Mouse (Mus musculus) T-helper 17 cell (primary cell): Measurements from ENCODE around the gene Gm10912.
"Not testable (repeated sequence)": the region's sequence is repeated elsewhere in the genome, so short reads cannot be mapped to it uniquely, and the experiment has no call there.

Experiments used
- in situ Hi-C, 2 experiments: fragments of 300-600 bp; cut with MboI, MseI; formaldehyde crosslinking; loops; 1 replicate in 1 of 2; 2 replicates in 1 of 2; pipeline ENCODE4 v1.15.1; 2025; ENCODE audit warnings: high pct_unique_total_duplicates in 2 of 2

Gm10912 gene

DNA sequence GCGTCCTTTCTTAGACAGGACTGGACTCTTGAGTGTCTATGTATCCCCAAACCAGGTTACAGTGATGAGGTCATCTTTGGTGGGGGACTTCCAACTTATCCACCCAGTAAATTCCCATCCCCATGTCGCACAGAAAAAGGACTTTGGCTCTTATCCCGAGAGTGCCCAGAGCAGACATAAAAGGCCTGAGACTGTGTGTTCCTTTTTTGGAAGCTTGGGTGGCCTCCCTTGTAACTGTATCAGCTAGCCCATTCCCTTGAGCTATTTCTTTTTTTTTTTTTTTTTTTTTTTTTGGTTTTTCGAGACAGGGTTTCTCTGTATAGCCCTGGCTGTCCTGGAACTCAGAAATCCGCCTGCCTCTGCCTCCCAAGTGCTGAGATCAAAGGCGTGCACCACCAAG, at the start of gene Gm10912:
TSS of gene Gm10912 (plus strand) at position 301 of the 400 bp plus-strand sequence.
- in situ Hi-C loops = not testable (repeated sequence)

DNA sequence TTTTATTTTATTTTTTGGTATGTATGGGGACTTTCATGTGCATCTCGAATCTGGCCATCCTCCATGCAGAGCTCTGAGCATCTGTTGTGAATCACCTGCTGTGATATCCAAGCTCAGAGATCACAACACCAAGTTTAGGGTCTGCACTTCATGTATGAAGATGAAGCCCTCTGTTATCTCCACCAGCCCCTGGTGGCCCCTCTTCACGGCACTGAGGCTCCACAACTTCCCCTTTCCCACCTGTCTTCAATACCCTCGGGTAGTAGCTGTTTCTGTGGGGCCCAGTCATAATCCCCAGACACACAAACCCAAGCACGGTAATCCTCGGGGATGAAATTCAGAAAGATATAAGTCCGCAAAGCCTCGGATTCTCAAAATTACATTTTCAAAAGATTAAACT, 42.5 kb upstream of the Gm10912 start:
- in situ Hi-C loops = no loop called here

DNA sequence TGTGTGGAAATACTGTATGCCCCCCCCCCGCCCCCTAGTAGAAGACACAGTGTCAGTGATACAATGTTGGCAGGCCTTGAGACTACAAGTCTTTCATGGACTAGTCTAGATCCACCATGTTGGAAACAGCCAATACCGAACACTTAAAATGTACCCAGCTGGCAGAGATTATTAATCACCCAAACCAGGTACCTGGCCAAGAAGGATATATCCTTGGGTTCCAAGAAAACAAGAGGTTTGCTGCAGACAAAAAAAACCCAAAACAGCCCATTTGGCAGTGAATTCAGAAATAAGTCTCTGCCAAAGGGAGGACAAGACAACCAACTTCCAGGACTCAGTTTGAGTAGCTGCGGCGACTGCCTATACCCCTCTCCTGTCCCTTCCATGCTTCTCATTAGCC, 41.0 kb upstream of the Gm10912 start:
- in situ Hi-C loops = no loop called here

DNA sequence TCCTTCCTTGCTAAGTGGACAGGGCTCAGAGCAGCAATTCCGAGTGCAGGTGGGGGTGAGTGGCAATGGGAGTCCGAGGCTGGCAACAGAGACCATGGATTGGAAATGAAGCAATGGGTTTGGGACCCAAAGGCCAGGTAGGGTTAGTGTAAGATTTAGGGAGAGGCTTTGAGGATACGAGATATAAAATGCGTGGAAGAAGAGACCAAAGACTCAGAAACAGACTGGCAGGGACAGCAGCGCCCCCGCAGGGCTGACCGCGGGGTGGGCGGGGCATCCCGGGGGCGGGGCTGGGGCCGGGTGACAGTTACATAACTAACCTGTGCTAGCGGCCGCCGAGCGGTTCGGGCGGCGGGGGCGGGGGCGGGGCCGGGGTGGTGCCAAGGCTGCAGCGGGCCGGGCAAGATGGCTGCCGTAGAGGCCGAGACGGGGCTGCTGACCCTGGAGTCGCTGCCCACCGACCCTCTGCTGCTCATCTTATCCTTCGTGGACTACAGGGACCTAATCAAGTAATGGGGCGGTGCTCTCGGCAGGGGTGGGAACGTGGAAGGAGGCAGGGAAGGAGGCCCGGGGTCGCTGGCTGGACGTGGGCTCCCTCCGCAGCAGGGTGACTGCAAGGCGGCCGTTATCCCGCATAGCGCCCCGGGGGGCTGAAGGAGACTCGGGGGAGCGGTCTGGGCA, 38.0 kb upstream of the Gm10912 start, which contains the start of gene Fbxo3:
TSS of gene Fbxo3 (plus strand) at position 264 of the 681 bp plus-strand sequence.
- in situ Hi-C loops = no loop called here

DNA sequence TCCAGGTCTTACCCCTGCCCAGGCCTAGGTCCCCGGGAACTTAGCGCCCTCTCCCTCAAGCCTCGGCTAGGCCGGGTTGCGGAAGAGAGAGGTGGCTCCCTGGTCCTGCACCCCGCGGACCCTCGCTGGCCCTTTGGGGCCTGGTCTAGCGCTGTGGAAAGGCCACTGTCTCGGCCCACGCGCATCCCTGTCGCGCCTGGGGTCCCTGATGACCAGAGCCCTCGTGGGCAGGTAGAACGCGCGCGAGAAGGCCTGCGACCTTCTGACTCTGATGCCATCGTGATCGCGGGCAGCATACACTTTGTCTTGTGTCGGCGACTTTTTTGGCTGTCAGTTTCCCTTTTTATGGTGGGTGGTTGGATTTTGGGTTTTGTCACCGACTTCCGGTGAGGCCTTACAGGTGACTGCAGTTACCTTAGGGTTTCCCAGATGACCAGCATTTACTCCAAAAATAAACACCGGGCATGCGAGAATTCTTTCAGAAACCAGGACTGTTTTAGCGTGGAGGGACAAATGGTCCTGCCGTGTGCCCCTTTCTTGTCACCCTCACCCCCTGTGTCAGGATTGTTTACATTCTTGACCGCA, 37.4 kb upstream of the Gm10912 start, which contains the start of gene 4931422A03Rik:
TSS of gene 4931422A03Rik (minus strand) at position 223 of the 585 bp plus-strand sequence.
- in situ Hi-C loops = no loop called here

DNA sequence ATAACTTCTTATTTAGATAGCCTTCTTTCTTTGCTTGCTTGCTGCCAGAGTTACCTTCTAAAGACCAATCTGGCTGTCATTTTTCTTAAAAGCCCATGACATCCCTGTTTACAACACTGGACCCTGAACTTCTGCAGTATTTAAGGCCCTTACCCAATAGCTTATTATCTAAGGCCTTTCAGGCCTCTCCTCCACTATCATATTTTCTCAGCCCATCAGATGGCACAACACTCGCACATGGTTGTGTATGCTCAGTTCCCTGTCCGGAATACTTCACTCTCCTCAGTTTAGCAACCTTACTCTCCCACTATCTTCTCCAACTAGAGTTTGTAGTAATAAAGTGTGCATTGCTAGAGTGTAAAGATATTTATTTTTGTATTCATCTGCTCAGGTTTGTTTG, 36.6 kb upstream of the Gm10912 start:
- in situ Hi-C loops = no loop called here

DNA sequence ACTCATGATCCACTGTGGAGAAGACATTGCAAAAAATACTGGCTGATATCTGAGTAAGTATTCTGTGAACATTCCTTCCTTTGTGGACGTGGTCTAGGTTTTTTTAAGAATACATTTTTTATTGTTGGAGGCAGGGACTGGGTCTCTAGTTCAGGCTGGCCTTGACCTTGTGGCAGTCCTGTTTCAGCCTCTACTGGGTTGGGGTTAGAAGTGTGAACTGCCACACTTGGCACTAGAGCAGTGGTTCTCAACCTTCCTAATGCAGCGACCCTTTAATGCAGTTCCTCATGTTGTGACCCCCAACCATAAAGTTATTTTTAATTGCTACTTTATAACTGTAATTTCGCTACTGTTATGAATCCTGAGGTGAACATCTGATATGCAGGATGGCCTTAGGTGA, 35.2 kb upstream of the Gm10912 start:
- in situ Hi-C loops = no loop called here

DNA sequence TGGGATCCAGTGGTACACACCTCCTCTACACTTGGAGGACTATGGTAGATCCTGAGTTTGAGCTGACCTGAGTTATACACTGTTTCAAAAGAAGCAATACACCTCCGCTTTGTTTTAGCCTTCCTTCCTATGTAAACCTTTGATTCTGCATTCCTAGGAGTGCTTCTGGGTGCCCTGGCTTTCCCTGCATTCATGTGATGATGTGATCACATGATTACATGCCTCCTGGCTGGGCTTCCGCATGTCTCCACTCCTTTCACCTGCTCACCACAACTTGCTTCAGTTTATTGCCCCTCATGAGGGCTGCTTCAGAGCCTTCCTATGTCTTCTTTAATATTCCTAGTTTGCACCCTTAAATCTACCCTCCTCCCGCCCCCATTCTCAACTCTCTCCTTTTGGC, 33.6 kb upstream of the Gm10912 start:
- in situ Hi-C loops = no loop called here

DNA sequence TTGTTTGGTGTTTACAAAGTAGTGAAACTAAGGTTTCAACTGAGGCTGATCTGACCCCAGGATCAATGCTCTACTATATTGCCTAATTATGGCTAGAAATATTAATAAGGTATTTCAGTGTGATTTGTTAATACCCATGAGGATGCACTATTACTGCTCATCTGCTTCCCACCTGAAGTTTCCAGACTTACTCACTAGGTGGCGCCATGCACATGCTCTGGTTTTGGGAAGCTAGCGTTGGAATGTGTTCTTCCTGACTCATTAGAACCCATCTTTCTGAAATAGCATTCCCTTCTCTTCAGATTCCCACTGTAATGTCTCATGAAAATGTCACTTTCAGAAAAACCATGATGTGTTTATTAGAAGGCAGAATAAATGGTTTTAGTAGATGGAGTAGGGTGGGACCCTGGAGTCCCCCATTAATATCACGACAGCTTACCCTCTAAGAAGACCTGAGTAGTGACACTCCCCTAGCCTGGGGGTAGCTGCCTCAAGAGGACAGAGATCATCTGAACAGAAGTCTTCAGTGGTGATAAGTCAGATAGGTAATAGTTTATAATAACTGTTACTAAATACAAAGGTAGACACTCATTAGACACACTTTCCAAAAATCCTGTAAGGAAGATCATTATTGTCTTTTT, 30.7 kb upstream of the Gm10912 start:
- in situ Hi-C loops = no loop called here

DNA sequence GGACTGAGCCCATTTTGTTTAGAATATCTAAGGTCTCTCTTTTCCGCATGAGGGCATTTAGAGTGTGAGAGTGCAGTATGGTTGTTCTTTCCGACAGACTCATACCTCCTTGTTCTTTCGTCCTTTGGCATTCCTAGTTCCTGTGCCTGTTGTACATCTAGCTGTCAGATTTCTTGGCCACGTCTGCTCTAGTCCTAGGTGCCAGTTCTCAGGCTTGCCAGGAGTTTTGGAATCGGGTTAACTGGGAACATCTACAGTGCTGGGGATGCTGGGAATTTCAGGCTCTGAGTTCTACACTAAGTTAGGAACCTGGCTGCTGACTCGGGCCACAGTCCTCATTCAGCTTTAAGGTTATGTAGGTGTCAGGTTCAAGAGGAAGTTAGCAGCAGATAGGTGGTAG, 30.0 kb upstream of the Gm10912 start:
- in situ Hi-C loops = no loop called here

DNA sequence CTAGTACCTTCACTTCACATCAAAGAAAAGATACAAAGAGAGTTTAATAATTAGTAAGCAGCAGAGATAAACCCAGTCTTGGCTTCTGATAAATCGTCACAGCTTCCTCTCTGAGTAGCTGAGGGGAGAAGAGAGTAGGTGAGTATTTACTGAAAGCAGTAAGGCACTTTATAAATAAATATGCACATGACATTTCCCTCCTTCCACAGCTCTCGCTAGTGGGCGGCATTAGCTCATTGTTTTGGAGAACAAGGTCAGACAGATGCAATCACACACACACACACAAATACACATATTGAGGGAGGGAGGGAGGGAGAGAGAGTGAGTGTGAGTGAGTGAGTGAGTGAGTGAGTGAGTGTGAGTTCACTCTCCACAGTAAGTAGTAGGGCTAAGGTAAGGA, 29.3 kb upstream of the Gm10912 start:
- in situ Hi-C loops = no loop called here

DNA sequence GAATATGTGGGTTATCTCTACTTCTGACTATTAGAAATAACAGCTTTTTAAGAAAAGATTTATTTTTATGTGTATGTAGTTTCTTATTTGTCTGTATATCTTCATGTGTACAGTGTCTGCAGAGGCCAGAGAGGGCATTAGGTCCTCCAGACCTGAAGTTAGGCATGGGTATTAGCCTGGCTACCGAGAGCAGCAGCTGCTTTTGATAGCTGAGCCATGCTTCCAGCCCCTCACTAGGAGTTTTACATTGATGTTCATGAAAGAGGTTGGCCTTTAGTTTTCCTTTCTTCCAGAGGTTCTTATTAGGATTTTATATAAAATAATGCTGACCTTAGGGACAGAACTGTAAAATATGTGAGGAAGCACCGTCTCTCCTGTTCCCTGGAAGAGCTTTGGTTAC, 27.4 kb upstream of the Gm10912 start:
- in situ Hi-C loops = no loop called here

DNA sequence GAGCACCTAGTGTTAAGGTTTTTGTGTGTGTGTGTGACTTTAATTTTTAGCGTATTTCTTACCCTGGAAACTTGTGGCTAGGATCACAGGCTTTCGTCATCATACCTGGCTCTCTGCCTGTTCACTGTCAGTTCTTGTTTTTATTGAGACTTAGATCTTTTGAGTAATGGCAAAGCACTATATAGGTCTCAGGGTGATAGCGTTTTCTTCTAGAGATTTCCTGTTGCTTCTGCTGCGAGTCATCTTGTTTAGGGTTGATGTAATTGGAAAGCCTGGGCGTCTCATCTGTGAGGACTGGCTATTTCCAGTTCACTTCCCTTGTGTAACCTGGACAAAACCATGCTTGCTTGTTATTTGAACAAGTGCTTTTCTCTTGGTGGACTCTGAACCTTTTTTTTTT, 24.0 kb upstream of the Gm10912 start:
- in situ Hi-C loops = no loop called here

DNA sequence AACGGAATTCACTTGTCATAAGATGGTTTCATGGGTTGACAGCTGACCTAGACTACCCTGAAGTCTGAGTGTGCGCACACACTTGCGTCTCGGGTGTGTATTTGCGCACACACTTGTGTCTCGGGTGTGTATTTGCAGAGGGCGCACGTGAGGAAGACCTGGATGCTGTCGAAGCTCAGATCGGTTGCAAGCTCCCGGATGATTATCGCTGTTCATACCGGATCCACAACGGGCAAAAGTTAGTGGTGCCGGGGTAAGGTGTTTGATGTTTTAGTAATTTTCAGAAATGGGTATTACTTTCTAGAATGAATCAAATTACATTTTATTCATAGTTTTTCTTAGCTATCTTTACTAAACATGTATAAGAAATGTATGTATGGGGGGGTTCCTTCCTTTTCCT, 22.9 kb upstream of the Gm10912 start:
- in situ Hi-C loops = no loop called here

DNA sequence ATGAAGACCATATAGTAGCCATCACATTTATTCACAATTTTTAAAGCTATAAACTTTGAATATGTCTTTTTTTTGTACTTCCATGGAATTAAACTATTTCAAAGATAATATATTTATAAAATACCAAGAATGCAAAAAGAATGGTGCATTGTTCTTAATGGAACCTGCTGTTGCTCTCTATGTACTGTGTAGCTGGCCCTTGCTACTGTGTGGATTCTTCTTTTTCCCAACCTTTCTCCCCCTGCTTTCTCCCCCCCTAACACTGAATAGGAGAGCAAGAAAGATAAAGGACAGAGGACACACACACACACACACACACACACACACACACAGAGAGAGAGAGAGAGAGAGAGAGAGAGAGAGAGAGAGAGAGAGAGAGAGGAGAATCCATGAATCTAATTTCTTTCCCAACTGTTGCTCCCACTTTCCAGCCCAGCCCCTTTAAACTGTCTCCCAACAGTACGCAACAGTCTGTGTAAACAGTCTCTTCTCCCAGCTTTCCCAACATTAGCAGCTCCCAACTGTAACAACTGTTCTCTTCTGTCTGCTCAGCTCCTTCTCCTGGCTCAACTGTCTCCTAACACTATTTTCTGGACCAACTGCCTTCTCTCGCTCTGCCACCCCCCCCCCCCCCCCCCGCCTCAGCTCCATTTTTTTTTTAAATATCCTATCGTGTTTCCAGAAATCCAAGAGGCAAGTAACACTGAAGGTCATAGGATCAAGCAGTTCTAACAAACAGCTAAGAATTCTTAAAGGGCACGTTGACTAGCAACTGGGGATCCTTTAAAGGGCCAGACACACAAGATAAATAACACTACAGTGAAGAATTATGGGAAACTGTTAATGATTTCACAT, 21.8 kb upstream of the Gm10912 start:
- in situ Hi-C loops = no loop called here

DNA sequence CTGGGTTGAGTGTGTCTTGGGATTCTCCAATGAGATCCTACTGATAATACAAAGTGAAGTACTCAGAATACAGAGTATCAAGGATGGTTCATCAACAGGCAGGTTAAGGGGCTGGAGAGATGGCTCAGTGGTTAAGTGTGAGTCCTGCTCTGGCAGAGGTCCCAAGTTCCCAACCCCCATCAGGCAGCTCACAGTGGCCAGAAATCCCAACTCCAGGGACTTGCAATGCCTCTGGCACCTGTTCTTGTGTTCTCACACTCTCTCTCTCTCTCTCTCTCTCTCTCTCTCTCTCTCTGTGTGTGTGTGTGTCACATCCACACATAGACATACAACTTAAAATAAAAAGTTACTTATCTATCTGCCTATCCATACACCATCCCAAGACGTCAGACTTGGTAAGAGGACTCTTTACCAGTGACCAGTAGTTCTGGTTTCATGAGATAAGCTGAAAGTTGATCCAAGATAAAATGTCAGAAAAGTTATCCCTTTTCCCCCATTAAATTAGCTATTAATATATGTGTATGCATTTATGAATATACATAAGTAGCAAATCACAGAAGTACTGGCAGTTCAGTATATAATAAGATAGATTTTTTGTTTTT, 21.0 kb upstream of the Gm10912 start:
- in situ Hi-C loops = no loop called here

DNA sequence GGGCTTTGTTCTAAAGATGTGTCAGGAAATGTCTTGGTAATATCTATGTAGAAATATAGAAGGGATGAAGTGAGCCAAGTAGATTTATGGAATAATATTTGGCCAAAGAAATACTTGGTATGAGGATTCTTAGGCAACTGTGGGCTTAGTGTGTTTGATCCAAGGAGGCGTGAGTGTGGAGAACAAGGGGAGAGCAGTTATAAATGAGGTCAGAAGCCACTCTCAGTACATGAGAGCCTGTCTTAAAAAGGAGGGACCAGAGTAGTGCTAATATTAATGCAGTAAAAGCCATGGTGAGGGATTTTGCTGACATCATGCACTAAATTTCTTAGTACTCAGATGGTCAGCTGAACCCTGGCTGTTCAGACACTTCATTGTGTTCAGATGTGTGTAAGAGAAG, 7.2 kb upstream of the Gm10912 start:
- in situ Hi-C loops = no loop called here

DNA sequence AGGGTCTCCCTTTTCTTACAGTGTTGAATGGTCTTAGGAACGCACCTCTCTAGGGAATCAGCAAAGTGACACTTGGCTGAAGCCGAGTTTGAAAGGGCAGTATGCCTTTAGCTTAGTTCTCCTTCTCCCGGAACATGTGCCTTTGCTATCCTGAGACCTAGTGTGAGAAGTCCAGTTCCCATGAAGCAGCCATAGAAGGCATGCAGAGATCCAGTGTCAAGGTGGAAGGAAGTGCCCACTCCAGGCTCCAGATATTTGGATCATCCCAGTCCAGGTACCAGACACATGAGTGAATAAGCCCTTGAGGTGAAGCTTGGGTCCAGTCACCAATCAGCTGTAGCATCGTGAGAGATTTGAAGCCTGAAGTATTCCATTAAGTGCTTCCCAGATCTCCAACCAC, 6.7 kb upstream of the Gm10912 start:
- in situ Hi-C loops = no loop called here

DNA sequence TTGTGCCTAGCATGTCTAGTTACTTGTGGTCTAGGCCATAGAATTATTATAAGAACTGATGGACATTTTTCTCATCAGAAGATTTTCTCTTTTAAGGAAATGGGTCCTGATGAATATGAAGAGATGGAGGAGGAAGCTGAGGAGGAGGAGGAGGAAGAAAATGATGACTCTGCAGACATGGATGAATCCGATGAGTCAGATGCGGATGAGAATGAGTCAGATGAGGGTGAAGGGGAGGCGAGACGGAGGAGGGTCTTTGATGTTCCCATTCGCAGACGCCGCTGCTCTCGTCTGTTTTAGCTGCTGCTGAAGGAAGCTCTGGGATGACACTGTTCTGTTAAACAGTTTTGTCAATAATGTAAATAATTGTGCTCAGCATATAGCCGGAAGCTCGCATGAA, 5.8 kb upstream of the Gm10912 start:
- in situ Hi-C loops = no loop called here

DNA sequence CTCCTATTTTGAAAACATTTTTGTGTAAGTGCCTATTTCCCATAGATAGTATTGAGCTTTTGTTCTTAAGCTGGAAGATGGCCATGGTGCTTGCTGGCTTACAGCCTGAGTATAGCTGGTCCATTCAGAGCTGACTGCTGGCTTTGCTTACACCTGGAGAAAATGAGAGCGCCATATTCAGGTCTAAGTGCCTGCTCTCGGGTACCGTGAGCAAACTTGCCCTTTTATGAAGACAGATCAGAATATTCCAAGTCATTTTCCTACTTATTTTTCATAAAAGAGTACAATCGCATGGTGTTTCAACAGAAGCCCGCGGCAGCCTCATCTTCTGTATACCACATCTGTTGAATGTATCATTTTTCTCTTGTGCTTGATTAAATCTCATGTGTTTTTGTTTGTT, 4.6 kb upstream of the Gm10912 start:
- in situ Hi-C loops = no loop called here

DNA sequence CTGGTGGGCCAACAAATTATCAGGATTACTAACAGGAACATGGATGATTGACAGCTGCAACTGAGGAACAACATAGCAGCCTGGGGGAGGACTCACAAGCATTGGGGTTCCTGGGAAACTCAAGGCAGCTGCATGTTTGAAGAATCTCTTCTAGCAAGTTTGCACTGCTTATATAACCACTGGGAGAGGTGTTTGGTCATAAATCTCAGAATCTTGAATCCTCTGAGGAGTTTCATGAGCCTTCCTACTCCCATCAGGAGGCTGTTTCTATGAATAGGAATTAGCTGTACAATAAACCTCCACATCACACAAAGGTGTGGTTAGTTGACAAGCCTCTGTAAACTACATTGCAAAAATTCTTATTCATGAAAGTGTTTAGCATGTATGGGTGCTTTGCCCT, 3.0 kb upstream of the Gm10912 start:
- in situ Hi-C loops = no loop called here

DNA sequence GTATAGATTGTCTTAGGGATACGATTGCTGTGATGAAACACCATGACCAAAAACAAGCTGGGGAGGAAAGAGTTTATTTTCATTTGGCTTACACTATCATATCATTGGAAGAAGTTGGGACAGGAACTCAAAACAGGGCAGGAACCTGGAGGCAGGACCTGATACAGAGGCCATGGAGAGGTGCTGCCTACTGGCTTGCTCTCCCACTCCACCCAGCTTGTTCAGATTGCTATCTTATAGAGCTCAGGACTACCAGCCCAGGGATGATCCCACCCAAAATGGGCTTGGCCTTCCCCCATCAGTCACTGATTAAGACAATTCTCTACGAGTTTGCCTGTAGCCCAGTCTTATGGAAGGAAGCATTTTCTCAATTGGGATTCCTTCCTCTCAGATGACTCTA, 1.5 kb upstream of the Gm10912 start:
- in situ Hi-C loops = no loop called here
